In genomic region chr11:72037996-72038395, GRCm38 (mm10) we compare ENCODE assay signal across 8 mouse cellular contexts. TPM values are rescaled to one million over a fixed set of nuclear protein-coding genes. Genes with fewer than 3 reads are reported as not detected.
DNase-seq lines count a peak whose midpoint lies in the region; ATAC-seq and TF ChIP-seq lines count a peak whose summit lies in the region.

No protein-coding gene starts in this region.

- peak; percentile 95 for TF ChIP-seq CTCF in midbrain, postnatal 0 days (IDR thresholded peaks at IDR 0.05)

- 2% methylated on average over 4 of the region's 4 CpGs for WGBS in forebrain, embryonic 14.5 days
- WGBS in forebrain, embryonic 15.5 days, result 1% methylated on average over 4 of the region's 4 CpGs
- 0% methylated on average over 4 of the region's 4 CpGs for WGBS in midbrain, postnatal 0 days

- peak; percentile 93 for DNase-seq in forebrain, embryonic 14.5 days (ENCODE audit: low spot score)
- peak; percentile 79 to 80 for DNase-seq in B cell, adult 2 months
- peak; percentile 84 for DNase-seq in brain, adult 2 months (ENCODE audit: low read depth, low spot score)
- peak; percentile 60 to 81 for DNase-seq in frontal cortex, postnatal 14 days (ENCODE audit: low spot score in 2 of 2)
- DNase-seq in layer of hippocampus, postnatal 14 days (ENCODE audit: low spot score in 2 of 2), result peak; percentile 80 to 86
- peak; percentile 94 for DNase-seq in midbrain, postnatal 0 days (ENCODE audit: low spot score)
- peak; percentile 42 for DNase-seq in testis, postnatal 14 days (ENCODE audit: low spot score)

- H3K27me3 ChIP-seq in forebrain, embryonic 14.5 days (replicated peaks; ENCODE audit: control insufficient read depth, insufficient read depth, low read length), result no peaks in the 10 kb centered on the region
- H3K27me3 ChIP-seq in forebrain, embryonic 15.5 days, result no peaks in the 10 kb centered on the region
- H3K27me3 ChIP-seq in midbrain, postnatal 0 days (ENCODE audit: insufficient read depth, low read length), result no peaks in the 10 kb centered on the region

- no peak overlapping the region for H3K4me2 ChIP-seq in forebrain, embryonic 14.5 days (ENCODE audit: low read length)
- no peak overlapping the region for H3K4me2 ChIP-seq in forebrain, embryonic 15.5 days (replicated peaks)
- no peak overlapping the region for H3K4me2 ChIP-seq in midbrain, postnatal 0 days (ENCODE audit: low read depth, low read length, poor library complexity, severe bottlenecking)

- peaks cover 14% of the 10 kb centered on the region for H3K4me1 ChIP-seq in forebrain, embryonic 14.5 days (ENCODE audit: control insufficient read depth, insufficient read depth, low read length)
- peaks cover 32% of the 10 kb centered on the region for H3K4me1 ChIP-seq in forebrain, embryonic 15.5 days
- H3K4me1 ChIP-seq in midbrain, postnatal 0 days (ENCODE audit: insufficient read depth, low read length), result peaks cover 21% of the 10 kb centered on the region; the same call in 1 of the 2 replicates

- no peak for ATAC-seq in forebrain, embryonic 14.5 days
- ATAC-seq in forebrain, embryonic 15.5 days (replicated peaks), result no peak
- ATAC-seq in midbrain, postnatal 0 days (ENCODE audit: low FRiP score), result no peak

- no peak overlapping the region for H3K9ac ChIP-seq in forebrain, embryonic 14.5 days (ENCODE audit: low read length)
- no peak overlapping the region for H3K9ac ChIP-seq in forebrain, embryonic 15.5 days (replicated peaks)
- H3K9ac ChIP-seq in midbrain, postnatal 0 days (replicated peaks; ENCODE audit: low read length, poor library complexity, severe bottlenecking), result no peak overlapping the region

- no peak overlapping the region for H3K27ac ChIP-seq in forebrain, embryonic 14.5 days (ENCODE audit: low read depth, low read length)
- no peak overlapping the region for H3K27ac ChIP-seq in forebrain, embryonic 15.5 days (replicated peaks)
- no peak overlapping the region for H3K27ac ChIP-seq in midbrain, postnatal 0 days (ENCODE audit: low read depth, low read length)

- no peaks in the 10 kb centered on the region for H3K36me3 ChIP-seq in forebrain, embryonic 14.5 days (ENCODE audit: control insufficient read depth, insufficient read depth, low read length)
- no peaks in the 10 kb centered on the region for H3K36me3 ChIP-seq in forebrain, embryonic 15.5 days
- H3K36me3 ChIP-seq in midbrain, postnatal 0 days (ENCODE audit: insufficient read depth, low read length), result no peaks in the 10 kb centered on the region

- no peak overlapping the region for H3K4me3 ChIP-seq in forebrain, embryonic 14.5 days (ENCODE audit: low read depth, low read length)
- no peak overlapping the region for H3K4me3 ChIP-seq in forebrain, embryonic 15.5 days
- H3K4me3 ChIP-seq in midbrain, postnatal 0 days (ENCODE audit: low read depth, low read length), result no peak overlapping the region

- H3K9me3 ChIP-seq in forebrain, embryonic 14.5 days (replicated peaks; ENCODE audit: control insufficient read depth, low read length), result no peaks in the 10 kb centered on the region
- no peaks in the 10 kb centered on the region for H3K9me3 ChIP-seq in forebrain, embryonic 15.5 days
- H3K9me3 ChIP-seq in midbrain, postnatal 0 days (ENCODE audit: low read length), result no peaks in the 10 kb centered on the region

RNA-seq across cellular contexts. Expression of gene Aipl1, which starts 0.7 kb away (rescaled TPM):
- 0.09 TPM in 2 replicates for polyA plus RNA-seq in forebrain, embryonic 14.5 days (2014; fragmentation: Nextera tagmentation; extraction: Ambion mirVana)
- polyA plus RNA-seq in forebrain, embryonic 15.5 days (2015; fragmentation: Nextera tagmentation; extraction: Ambion mirVana), result 0.23 and 0.42 TPM in 2 replicates
- total RNA-seq in layer of hippocampus, postnatal 14 days (2021), result under 1 TPM in 1 of 2 experiments, not detected in 1; 0.14 TPM
- 0.47 and 0.55 TPM in 2 replicates for total RNA-seq in midbrain, postnatal 0 days (2014; rRNA removed)
- 0.50 and 0.51 TPM in 2 replicates for polyA plus RNA-seq in midbrain, postnatal 0 days (2015; fragmentation: Nextera tagmentation; extraction: Ambion mirVana)

RNA-seq across cellular contexts. Expression of gene Pimreg, which starts 3.8 kb away (rescaled TPM):
- polyA plus RNA-seq in forebrain, embryonic 14.5 days (2014; fragmentation: Nextera tagmentation; extraction: Ambion mirVana), result 97.8 and 123 TPM in 2 replicates
- polyA plus RNA-seq in forebrain, embryonic 15.5 days (2015; fragmentation: Nextera tagmentation; extraction: Ambion mirVana), result 80.9 and 88.0 TPM in 2 replicates
- 1 to 10 TPM; 2.4 to 3.0 TPM for total RNA-seq in layer of hippocampus, postnatal 14 days (2021)
- total RNA-seq in midbrain, postnatal 0 days (2014; rRNA removed), result 10.2 and 10.9 TPM in 2 replicates
- 11.5 and 13.0 TPM in 2 replicates for polyA plus RNA-seq in midbrain, postnatal 0 days (2015; fragmentation: Nextera tagmentation; extraction: Ambion mirVana)

Comparison
In these comparisons a context has a peak if more than half of its experiments do, and no peak if none do; other contexts are left out.
1. DNase-seq: peak in every context shown above with its lines; median percentile 94 in midbrain, postnatal 0 days; 93 in forebrain, embryonic 14.5 days; 84 in brain, adult 2 months; 83 in layer of hippocampus, postnatal 14 days; 80 in B cell, adult 2 months; 70 in frontal cortex, postnatal 14 days; 42 in testis, postnatal 14 days.